Mouse (Mus musculus) cortical plate, adult 2 months (tissue): ENCODE data around the gene Cacna1d.

Experiments used
- CTCF ChIP-seq: fragments of 200-500 bp; IDR thresholded peaks from 2 replicates; pipeline ENCODE4 v1.5.1; 2011; ENCODE audit warnings: mild to moderate bottlenecking, control low read depth, low read length; ENCODE audit not compliant: insufficient read depth; ENCODE audit errors: extremely low read depth
- POLR2A ChIP-seq: fragments of 200-500 bp; IDR thresholded peaks from 2 replicates; pipeline ENCODE4 v1.6.1; 2011; ENCODE audit warnings: mild to moderate bottlenecking, low read length, control low read depth; ENCODE audit not compliant: insufficient read depth; ENCODE audit errors: extremely low read depth

DNA sequence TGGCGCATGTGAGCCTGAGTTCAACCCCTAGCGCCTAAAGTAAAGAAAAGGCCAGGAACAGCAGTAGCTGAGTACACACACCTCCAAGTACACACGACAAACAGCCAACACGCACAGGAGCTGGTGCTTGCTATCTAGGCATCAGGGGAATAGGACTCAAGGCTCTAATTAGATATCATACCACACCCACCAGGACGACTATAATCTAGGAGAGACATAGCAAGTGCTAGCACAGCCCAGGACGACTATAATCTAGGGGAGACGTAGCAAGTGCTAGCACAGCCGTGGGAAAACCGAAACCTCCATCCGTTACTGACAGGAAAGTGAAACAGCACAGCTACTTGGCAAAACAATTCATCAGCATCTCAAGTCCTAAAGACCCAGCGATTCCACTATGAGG is 162.1 kb downstream of the Cacna1d start:
- TF ChIP-seq CTCF = no peak
- no peak for TF ChIP-seq POLR2A
